Mouse (Mus musculus) heart, adult 10 weeks (tissue): Measurements from ENCODE around the gene 1810009A15Rik. TPM values are rescaled to one million over a fixed set of nuclear protein-coding genes. Genes with fewer than 3 reads are reported as not detected.

Experiments used
- polyA plus RNA-seq: library from polyadenylated mRNA; stranded (reverse); fragments of 350-450 nt; fragmentation: Illumina TruSeq; extraction: RNeasy Lipid Tissue Mini Kit (QIAGEN cat#74804); gene quantifications from one replicate; pipeline ENCODE4 v1.2.3, GENCODE M21; 2014; ENCODE audit warnings: low read depth, low replicate concordance

Gene 1810009A15Rik
- polyA plus RNA-seq = 33.7 TPM

DNA sequence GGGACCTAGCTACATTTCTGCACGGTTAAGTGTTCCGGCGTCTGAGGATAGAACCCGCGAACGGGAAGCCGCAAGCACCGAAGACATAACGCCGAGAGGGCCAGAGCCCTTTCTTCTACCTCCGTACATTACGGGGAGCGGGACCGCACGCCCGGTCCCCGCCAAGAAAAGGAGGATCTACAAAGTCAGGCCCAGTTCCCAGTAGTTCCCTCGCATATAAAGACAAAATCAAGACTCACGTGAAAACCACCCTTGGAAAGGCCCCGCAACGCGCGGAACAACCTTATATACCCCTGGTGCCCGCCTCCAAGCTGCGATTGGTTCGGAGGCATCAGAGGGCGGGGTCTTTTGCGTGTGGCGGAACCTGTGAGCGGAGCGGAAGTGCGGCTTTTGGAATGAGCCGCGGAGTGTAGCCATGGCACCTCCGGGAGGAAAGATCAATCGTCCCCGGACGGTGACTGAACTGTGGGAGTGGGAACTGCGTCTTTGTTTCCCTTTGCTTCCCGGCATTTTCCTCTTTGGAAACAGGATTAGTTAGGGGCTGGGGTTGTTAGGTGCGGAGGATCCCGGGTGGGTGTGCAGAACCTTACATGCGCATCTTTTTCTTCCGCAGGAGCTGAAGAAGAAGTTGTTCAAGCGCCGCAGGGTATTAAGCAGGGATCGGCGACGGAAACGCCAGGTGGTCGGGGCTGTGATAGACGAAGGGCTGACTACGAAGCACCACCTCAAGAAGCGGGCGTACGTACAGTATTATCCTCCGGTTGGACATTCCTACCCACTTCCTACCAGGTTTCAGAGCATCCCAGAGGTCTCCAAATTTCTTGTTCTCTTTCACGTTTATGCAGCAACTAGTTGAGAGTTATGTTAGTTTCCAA is at the start of gene 1810009A15Rik, which contains the start of gene Gm49416:
TSS of gene 1810009A15Rik (plus strand) at position 343 of the 875 bp plus-strand sequence.
TSS of gene Gm49416 (plus strand) at position 416 of the 875 bp plus-strand sequence.

GRCm38 (mm10) chr19:8839103-8839907 is 49.3 kb upstream of the 1810009A15Rik start, which contains the start of gene Gng3:
Gene Gng3, minus strand, starts transcription at chr19:8839194.

GRCm38 (mm10) chr19:8850402-8850901 is 38.2 kb upstream of the 1810009A15Rik start, which contains the start of gene Lrrn4cl:
Gene Lrrn4cl, plus strand, starts transcription at chr19:8850768.

GRCm38 (mm10) chr19:8871267-8872186 is 17.1 kb upstream of the 1810009A15Rik start, which contains the start of gene Ubxn1:
Gene Ubxn1, plus strand, starts transcription at chr19:8871496.

GRCm38 (mm10) chr19:8880311-8881033 is 8.2 kb upstream of the 1810009A15Rik start, which contains the start of gene Uqcc3:
Gene Uqcc3, minus strand, starts transcription at chr19:8880923.

GRCm38 (mm10) chr19:8883616-8884015 is 5.0 kb upstream of the 1810009A15Rik start, which contains the start of the genes Lbhd1 and Gm49403:
Gene Lbhd1, plus strand, starts transcription at chr19:8883732.
Gene Gm49403, plus strand, starts transcription at chr19:8883930.

DNA sequence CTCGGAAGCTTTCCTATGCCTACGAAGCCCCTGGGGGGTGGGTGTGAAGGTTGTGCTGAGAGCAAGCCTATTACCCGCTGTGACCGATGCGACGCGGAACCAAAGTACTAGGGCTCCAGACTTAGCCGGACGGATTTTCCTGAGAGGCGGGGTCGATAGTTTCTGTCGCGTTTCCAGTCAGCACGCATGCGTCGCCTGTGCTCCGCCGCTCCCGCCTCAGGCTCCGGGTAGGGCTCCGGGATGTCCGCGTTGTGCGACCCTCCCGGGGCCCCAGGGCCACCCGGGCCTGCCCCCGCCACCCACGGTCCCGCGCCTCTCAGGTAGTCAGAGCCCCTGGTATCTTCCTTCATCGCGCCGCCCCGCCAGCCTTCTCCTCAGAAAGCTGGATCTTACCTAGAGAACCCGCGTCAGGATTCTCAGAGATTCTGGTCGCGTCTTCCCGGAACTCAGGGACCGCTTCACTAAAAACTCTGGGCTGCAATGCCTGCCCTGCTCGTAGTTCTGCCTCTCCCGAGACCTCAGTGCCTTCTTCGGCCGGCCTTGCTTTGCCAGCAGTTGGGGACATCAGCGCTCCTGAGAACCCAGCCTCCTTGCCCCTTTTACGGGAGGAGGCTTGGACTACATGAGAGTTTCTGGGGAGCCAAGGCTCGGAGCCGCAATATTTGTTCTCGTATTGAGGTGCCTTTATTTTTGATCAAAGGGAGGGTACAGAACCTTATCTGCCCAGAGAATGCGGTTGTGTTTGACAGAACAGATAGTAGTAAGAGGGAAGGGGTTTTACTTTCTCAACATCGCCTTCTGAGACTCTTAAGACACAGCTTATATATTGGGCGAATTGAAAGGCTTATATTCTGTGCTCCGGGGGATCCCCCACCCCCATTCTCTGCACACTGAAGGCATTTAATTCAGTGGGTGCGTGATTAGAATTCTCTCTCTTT is 4.4 kb downstream of the 1810009A15Rik start, which contains the start of gene Ints5:
TSS of gene Ints5 (plus strand) at position 177 of the 938 bp plus-strand sequence.

GRCm38 (mm10) chr19:8897865-8898495 is 9.3 kb downstream of the 1810009A15Rik start, which contains the start of gene Ganab:
Gene Ganab, plus strand, starts transcription at chr19:8898071.

GRCm38 (mm10) chr19:8920073-8920736 is 31.6 kb downstream of the 1810009A15Rik start, which contains the start of gene B3gat3:
Gene B3gat3, plus strand, starts transcription at chr19:8920374.

GRCm38 (mm10) chr19:8929224-8930088 is 40.8 kb downstream of the 1810009A15Rik start, which contains the start of the genes Rom1 and Eml3:
Gene Rom1, minus strand, starts transcription at chr19:8929356.
Gene Eml3, plus strand, starts transcription at chr19:8929552.

Other genes starting within 250 kb of the 1810009A15Rik start
- not detected for gene Chrm1, start 225.1 kb upstream of the 1810009A15Rik start, polyA plus RNA-seq
- gene Slc3a2, start 165.5 kb upstream of the 1810009A15Rik start, polyA plus RNA-seq = 53.3 TPM
- 21.9 TPM for gene Wdr74, start 153.0 kb upstream of the 1810009A15Rik start, polyA plus RNA-seq
- gene 1700092M07Rik, start 148.1 kb upstream of the 1810009A15Rik start, polyA plus RNA-seq = not detected
- gene Stx5a, start 147.4 kb upstream of the 1810009A15Rik start, polyA plus RNA-seq = 51.6 TPM
- gene Nxf1, start 131.8 kb upstream of the 1810009A15Rik start, polyA plus RNA-seq = 80.9 TPM
- 132 TPM for gene Tmem223, start 117.9 kb upstream of the 1810009A15Rik start, polyA plus RNA-seq
- gene Tmem179b, start 114.4 kb upstream of the 1810009A15Rik start, polyA plus RNA-seq = 18.0 TPM
- gene Taf6l, start 102.4 kb upstream of the 1810009A15Rik start, polyA plus RNA-seq = 4.8 TPM
- 84.7 TPM for gene Polr2g, start 90.3 kb upstream of the 1810009A15Rik start, polyA plus RNA-seq
- 1.9 TPM for gene Zbtb3, start 86.3 kb upstream of the 1810009A15Rik start, polyA plus RNA-seq
- gene Ttc9c, start 69.5 kb upstream of the 1810009A15Rik start, polyA plus RNA-seq = 19.7 TPM
- 53.1 TPM for gene Hnrnpul2, start 68.8 kb upstream of the 1810009A15Rik start, polyA plus RNA-seq
- not detected for gene AC129217.1, start 59.1 kb upstream of the 1810009A15Rik start, polyA plus RNA-seq
- gene Bscl2, start 51.4 kb upstream of the 1810009A15Rik start, polyA plus RNA-seq = 28.4 TPM
- gene Gng3, start 49.7 kb upstream of the 1810009A15Rik start, polyA plus RNA-seq = not detected
- 3.0 TPM for gene Lrrn4cl, start 38.1 kb upstream of the 1810009A15Rik start, polyA plus RNA-seq
- gene Ubxn1, start 17.4 kb upstream of the 1810009A15Rik start, polyA plus RNA-seq = 129 TPM
- gene Uqcc3, start 7.9 kb upstream of the 1810009A15Rik start, polyA plus RNA-seq = 58.9 TPM
- 0.76 TPM for gene Lbhd1, start 5.1 kb upstream of the 1810009A15Rik start, polyA plus RNA-seq
- not detected for gene Gm49403, start 4.9 kb upstream of the 1810009A15Rik start, polyA plus RNA-seq
- not detected for gene Gm49416, start 73 bp downstream of the 1810009A15Rik start, polyA plus RNA-seq
- 8.8 TPM for gene Ints5, start 4.2 kb downstream of the 1810009A15Rik start, polyA plus RNA-seq
- 55.4 TPM for gene Ganab, start 9.2 kb downstream of the 1810009A15Rik start, polyA plus RNA-seq
- gene B3gat3, start 31.5 kb downstream of the 1810009A15Rik start, polyA plus RNA-seq = 39.6 TPM
- gene Rom1, start 40.5 kb downstream of the 1810009A15Rik start, polyA plus RNA-seq = 19.5 TPM
- gene Eml3, start 40.7 kb downstream of the 1810009A15Rik start, polyA plus RNA-seq = 11.8 TPM
- 34.6 TPM for gene Mta2, start 53.0 kb downstream of the 1810009A15Rik start, polyA plus RNA-seq
- gene Tut1, start 65.0 kb downstream of the 1810009A15Rik start, polyA plus RNA-seq = 9.8 TPM
- 285 TPM for gene Eef1g, start 78.2 kb downstream of the 1810009A15Rik start, polyA plus RNA-seq
- gene Ahnak, start 100.4 kb downstream of the 1810009A15Rik start, polyA plus RNA-seq = 84.3 TPM
- gene Scgb1a1, start 199.1 kb downstream of the 1810009A15Rik start, polyA plus RNA-seq = not detected
- 31.3 TPM for gene Asrgl1, start 246.8 kb downstream of the 1810009A15Rik start, polyA plus RNA-seq